Mouse (Mus musculus) lung, embryonic 14.5 days (tissue): ENCODE data around the gene Cnih3. TPM values are rescaled to one million over a fixed set of nuclear protein-coding genes. Genes with fewer than 3 reads are reported as not detected.

Source experiments
- ATAC-seq: fragments of 200-750 bp; cut with Nextera tagmentation; 2 replicates; pipeline ENCODE4 v1.8.0; 2017; ENCODE audit warnings: mild to moderate bottlenecking, moderate TSS enrichment, moderate library complexity; ENCODE audit not compliant: insufficient read depth
- DNase-seq: peaks from one replicate; pipeline ENCODE4 v3.0.0-alpha.2; 2015
- H3K27ac ChIP-seq: fragments of 300-500 bp; sonication (generic); 2 replicates; pipeline ENCODE4 v1.5.1; 2014; ENCODE audit warnings: low read depth, mild to moderate bottlenecking, moderate library complexity
- H3K27me3 ChIP-seq: fragments of 300-500 bp; sonication (generic); 2 replicates; pipeline ENCODE4 v1.6.1; 2014; ENCODE audit warnings: low read length, control low read depth; ENCODE audit not compliant: insufficient read depth
- H3K36me3 ChIP-seq: fragments of 300-500 bp; sonication (generic); 2 replicates; pipeline ENCODE4 v1.6.1; 2014; ENCODE audit warnings: control low read depth; ENCODE audit not compliant: insufficient read depth
- H3K4me1 ChIP-seq: fragments of 300-500 bp; sonication (generic); 2 replicates; pipeline ENCODE4 v1.6.1; 2014; ENCODE audit warnings: antibody characterized with exemption, control low read depth; ENCODE audit not compliant: insufficient read depth
- H3K4me2 ChIP-seq: fragments of 300-500 bp; sonication (generic); 2 replicates; pipeline ENCODE4 v1.6.1; 2014; ENCODE audit warnings: mild to moderate bottlenecking
- H3K4me3 ChIP-seq: fragments of 300-500 bp; sonication (generic); 2 replicates; pipeline ENCODE4 v1.5.1; 2014; ENCODE audit warnings: low read depth, low read length
- H3K9ac ChIP-seq: fragments of 300-500 bp; sonication (generic); 2 replicates; pipeline ENCODE4 v1.6.1; 2014
- H3K9me3 ChIP-seq: fragments of 300-500 bp; sonication (generic); 2 replicates; pipeline ENCODE4 v1.6.1; 2016; ENCODE audit warnings: low read depth, low read length, control low read depth
- CTCF ChIP-seq: IDR thresholded peaks from 2 replicates; pipeline ENCODE4 v1.5.1; 2016; ENCODE audit warnings: antibody characterized with exemption, low read depth
- WGBS: fragments of 180-500 bp; shearing (Covaris S2); extraction: QIAGEN DNeasy Blood & Tissue Kit; methylation state at CpG from one replicate; pipeline ENCODE4 v1.1.7; 2014; 5-methylcytosine and 5-hydroxymethylcytosine counted together
- polyA plus RNA-seq: library from polyadenylated mRNA; unstranded; fragments of >200 nt; fragmentation: Nextera tagmentation; extraction: Ambion mirVana; gene quantifications from 2 replicates; pipeline ENCODE4 v1.2.1, GENCODE M21; 2014

The Cnih3 gene
- polyA plus RNA-seq, 1 experiment from 2014 or later = not detected

- Histone ChIP-seq H3K27me3 (no peaks in the 10 kb centered on the region), H3K27ac (no peak overlapping the region), H3K9me3 (no peaks in the 10 kb centered on the region), H3K9ac (no peak overlapping the region), H3K4me2 (no peak overlapping the region), H3K36me3 (no peaks in the 10 kb centered on the region), H3K4me1 (no peaks in the 10 kb centered on the region), H3K4me3 (no peak overlapping the region)
- ATAC-seq (peak; percentile 44; the same call in 1 of the 2 replicates), DNase-seq (no peak)
- no peak for TF ChIP-seq CTCF
- 81% methylated on average over 6 of the region's 6 CpGs for WGBS
These were observed 18.0 kb upstream of the Cnih3 start for GRCm38 (mm10) chr1:181334329-181335018.

GRCm38 (mm10) chr1:181335019-181335365 lies 17.4 kb upstream of the Cnih3 start:
- no peak overlapping the region for H3K4me3 ChIP-seq
- H3K36me3 ChIP-seq = no peaks in the 10 kb centered on the region
- DNase-seq (no peak), ATAC-seq (no peak)
- no peaks in the 10 kb centered on the region for H3K27me3 ChIP-seq
- H3K4me2 ChIP-seq = no peak overlapping the region
- H3K9me3 ChIP-seq = no peaks in the 10 kb centered on the region
- WGBS = 83% methylated on average over 5 of the region's 5 CpGs
- H3K27ac ChIP-seq = no peak overlapping the region; the same call in 1 of the 2 replicates
- H3K4me1 ChIP-seq = no peaks in the 10 kb centered on the region
- TF ChIP-seq CTCF = no peak
- no peak overlapping the region for H3K9ac ChIP-seq

- WGBS = 86% methylated on average over 4 of the region's 4 CpGs
- Histone ChIP-seq H3K27ac (no peak overlapping the region; the same call in 1 of the 2 replicates), H3K27me3 (no peaks in the 10 kb centered on the region), H3K9ac (no peak overlapping the region), H3K4me1 (no peaks in the 10 kb centered on the region), H3K4me2 (no peak overlapping the region), H3K36me3 (no peaks in the 10 kb centered on the region), H3K4me3 (no peak overlapping the region), H3K9me3 (no peaks in the 10 kb centered on the region)
- DNase-seq (no peak), ATAC-seq (no peak)
- no peak for TF ChIP-seq CTCF
These were observed 17.0 kb upstream of the Cnih3 start for GRCm38 (mm10) chr1:181335388-181335787.

GRCm38 (mm10) chr1:181336857-181337256 lies 15.6 kb upstream of the Cnih3 start:
- 81% methylated on average over 6 of the region's 6 CpGs for WGBS
- Histone ChIP-seq H3K4me3 (no peak overlapping the region), H3K9me3 (no peaks in the 10 kb centered on the region), H3K36me3 (no peaks in the 10 kb centered on the region), H3K9ac (no peak overlapping the region), H3K4me2 (no peak overlapping the region), H3K27ac (no peak overlapping the region), H3K4me1 (no peaks in the 10 kb centered on the region), H3K27me3 (no peaks in the 10 kb centered on the region)
- DNase-seq = no peak
- TF ChIP-seq CTCF = no peak
- ATAC-seq = no peak

GRCm38 (mm10) chr1:181339106-181339505 lies 13.3 kb upstream of the Cnih3 start:
- Histone ChIP-seq H3K36me3 (no peaks in the 10 kb centered on the region), H3K27ac (no peak overlapping the region), H3K4me1 (no peaks in the 10 kb centered on the region), H3K27me3 (no peaks in the 10 kb centered on the region), H3K4me3 (no peak overlapping the region), H3K9me3 (no peaks in the 10 kb centered on the region), H3K9ac (no peak overlapping the region), H3K4me2 (no peak overlapping the region)
- no peak for TF ChIP-seq CTCF
- 91% methylated on average over 6 of the region's 6 CpGs for WGBS
- ATAC-seq = no peak
- no peak for DNase-seq

- H3K4me1 ChIP-seq = no peaks in the 10 kb centered on the region
- no peaks in the 10 kb centered on the region for H3K36me3 ChIP-seq
- DNase-seq (peak; percentile 61), ATAC-seq (peak; percentile 66; the same call in 1 of the 2 replicates)
- 22% methylated on average over 15 of the region's 15 CpGs for WGBS
- H3K9ac ChIP-seq = no peak overlapping the region
- H3K4me2 ChIP-seq = no peak overlapping the region
- no peaks in the 10 kb centered on the region for H3K27me3 ChIP-seq
- no peak overlapping the region for H3K4me3 ChIP-seq
- no peaks in the 10 kb centered on the region for H3K9me3 ChIP-seq
- H3K27ac ChIP-seq = no peak overlapping the region
- TF ChIP-seq CTCF = no peak
These were observed 6.9 kb upstream of the Cnih3 start for GRCm38 (mm10) chr1:181345547-181345946.

GRCm38 (mm10) chr1:181352043-181352366 lies 423 bp upstream of the Cnih3 start:
- peak overlapping the region; percentile 96 for H3K4me2 ChIP-seq
- no peaks in the 10 kb centered on the region; the same call in 1 of the 2 replicates for H3K4me1 ChIP-seq
- H3K36me3 ChIP-seq = no peaks in the 10 kb centered on the region
- H3K4me3 ChIP-seq = peak overlapping the region; percentile 50
- peaks cover 43% of the 10 kb centered on the region for H3K27me3 ChIP-seq
- TF ChIP-seq CTCF = no peak
- no peak overlapping the region for H3K27ac ChIP-seq
- H3K9ac ChIP-seq = peak overlapping the region; percentile 54
- whole genome bisulfite sequencing = 7% methylated on average over 3 of the region's 3 CpGs
- no peaks in the 10 kb centered on the region for H3K9me3 ChIP-seq
- ATAC-seq = peak; percentile 74; the same call in 1 of the 2 replicates
- DNase-seq = no peak
